Comparison of ENCODE assay signal across 8 mouse cellular contexts in the genomic region with DNA sequence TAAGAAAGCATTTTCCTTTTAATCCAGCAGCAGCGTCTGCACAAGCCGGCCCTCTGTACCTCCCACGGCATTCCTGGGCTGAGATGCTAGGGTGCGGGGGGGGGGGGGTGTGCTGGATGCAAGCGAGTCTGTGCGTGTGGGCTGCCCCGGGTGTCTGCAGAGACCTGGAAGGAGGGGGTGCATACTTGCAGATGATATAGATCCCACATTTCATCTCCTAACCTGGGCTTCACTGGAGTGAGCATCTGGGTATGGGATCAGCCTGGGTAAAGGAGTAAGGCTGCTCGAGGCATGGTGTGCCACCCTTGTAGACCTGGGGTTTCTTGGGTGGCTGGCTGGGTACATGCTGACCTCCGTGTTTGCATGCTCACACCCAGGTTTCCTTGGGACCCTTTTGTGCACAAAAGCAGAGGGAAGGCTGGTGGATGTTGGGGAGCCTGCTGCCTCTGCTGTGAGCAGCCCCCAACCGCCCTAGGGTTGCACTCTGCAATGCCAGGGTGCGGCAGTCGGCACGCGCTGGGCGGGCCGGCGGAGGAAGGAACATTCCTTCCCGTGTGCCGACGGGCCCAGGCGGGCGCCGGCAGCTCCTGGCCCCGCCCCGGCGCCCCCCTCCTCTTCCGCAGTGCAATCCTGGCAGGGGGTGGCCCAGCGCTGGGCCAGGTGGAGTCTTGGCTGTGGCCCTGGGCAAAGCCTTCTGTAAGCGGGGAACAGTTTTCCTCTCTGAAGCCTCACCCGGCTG. TPM values are rescaled to one million over a fixed set of nuclear protein-coding genes. Genes with fewer than 3 reads are reported as not detected.
DNase-seq lines count a peak whose midpoint lies in the region; ATAC-seq and TF ChIP-seq lines count a peak whose summit lies in the region.

No protein-coding gene starts in this region.

- CTCF ChIA-PET in Patski (lab: Charles Lee) = no interaction called here

- intact Hi-C loops in heart, postnatal 25 days (cut with DNase I) = no loop called here

- POLR2A ChIA-PET in Patski (lab: Charles Lee) = interaction anchor here (1.1 to 1.2 kb wide), 2 partner anchors 11 to 60 kb away, joined by 3 to 5 read pairs; no protein-coding TSS in a partner anchor

- H3K27me3 ChIP-seq in heart, embryonic 12.5 days (replicated peaks) = peaks cover 73% of the 10 kb centered on the region
- no peaks in the 10 kb centered on the region for H3K27me3 ChIP-seq in Patski
- no peaks in the 10 kb centered on the region for H3K27me3 ChIP-seq in forebrain, embryonic 15.5 days

- peaks cover 60% of the 10 kb centered on the region for H3K4me1 ChIP-seq in heart, embryonic 12.5 days (replicated peaks)
- H3K4me1 ChIP-seq in forebrain, embryonic 15.5 days = peaks cover 74% of the 10 kb centered on the region

- no peak for TF ChIP-seq CTCF in Patski (IDR thresholded peaks at IDR 0.05)

- H3K4me2 ChIP-seq in heart, embryonic 12.5 days = peak overlapping the region; percentile 83
- H3K4me2 ChIP-seq in forebrain, embryonic 15.5 days (replicated peaks) = peak overlapping the region; percentile 98

- peak overlapping the region; percentile 57 for H3K9ac ChIP-seq in heart, embryonic 12.5 days
- peak overlapping the region; percentile 44 for H3K9ac ChIP-seq in forebrain, embryonic 15.5 days (replicated peaks)

- peak overlapping the region; percentile 35 for H3K27ac ChIP-seq in heart, embryonic 12.5 days (ENCODE audit: poor library complexity, severe bottlenecking)
- peak overlapping the region; percentile 93 for H3K27ac ChIP-seq in forebrain, embryonic 15.5 days (replicated peaks)

- H3K4me3 ChIP-seq in heart, embryonic 12.5 days = peak overlapping the region; percentile 35
- peak overlapping the region; percentile 62 for H3K4me3 ChIP-seq in forebrain, embryonic 15.5 days

- 4% methylated on average over 29 of the region's 30 CpGs for WGBS in heart, embryonic 12.5 days
- 2% methylated on average over 30 of the region's 30 CpGs for WGBS in forebrain, embryonic 15.5 days

- peak; percentile 40 for ATAC-seq in heart, embryonic 12.5 days (ENCODE audit: insufficient number of reproducible peaks, low FRiP score)
- peak; percentile 24 for ATAC-seq in Patski
- ATAC-seq in forebrain, embryonic 15.5 days (replicated peaks) = no peak

- no peaks in the 10 kb centered on the region for H3K36me3 ChIP-seq in heart, embryonic 12.5 days
- no peaks in the 10 kb centered on the region for H3K36me3 ChIP-seq in forebrain, embryonic 15.5 days

- in situ Hi-C loops in Patski (cut with MboI; ENCODE audit: low pct_unique_long_range_greater_than_20kb) = no loop called here

- H3K9me3 ChIP-seq in heart, embryonic 12.5 days (replicated peaks) = no peaks in the 10 kb centered on the region
- H3K9me3 ChIP-seq in forebrain, embryonic 15.5 days = no peaks in the 10 kb centered on the region

- no peak for DNase-seq in heart, postnatal 25 days (ENCODE audit: low spot score)
- no peak for DNase-seq in Patski (ENCODE audit: low read depth, low spot score)
- peak; percentile 80 for DNase-seq in kidney, postnatal 10 days
- DNase-seq in lung, postnatal 36 days = peak; percentile 83
- peak; percentile 65 for DNase-seq in thymus, postnatal 14 days
- no peak for DNase-seq in left cerebral cortex, adult 11 months (ENCODE audit: low spot score)

RNA-seq across cellular contexts. Expression of a gene that starts 3.3 kb away (rescaled TPM):
- 2.9 and 4.3 TPM in 2 replicates for polyA plus RNA-seq in heart, embryonic 12.5 days (2016; fragmentation: Nextera tagmentation; extraction: Ambion mirVana)
- total RNA-seq in heart, postnatal 25 days (2021) = 10 to 100 TPM in 1 of 2 experiments, 1 to 10 TPM in 1; 7.3 to 10.8 TPM
- 56.0 TPM for polyA plus RNA-seq in Patski (2021)
- 25.7 and 28.8 TPM in 2 replicates for polyA plus RNA-seq in forebrain, embryonic 15.5 days (2015; fragmentation: Nextera tagmentation; extraction: Ambion mirVana)

RNA-seq across cellular contexts. Expression of a gene that starts 38.4 kb away (rescaled TPM):
- 36.3 and 38.0 TPM in 2 replicates for polyA plus RNA-seq in heart, embryonic 12.5 days (2016; fragmentation: Nextera tagmentation; extraction: Ambion mirVana)
- 10 to 100 TPM; 15.6 to 18.6 TPM for total RNA-seq in heart, postnatal 25 days (2021)
- polyA plus RNA-seq in Patski (2021) = 95.0 TPM
- 78.9 and 85.5 TPM in 2 replicates for polyA plus RNA-seq in forebrain, embryonic 15.5 days (2015; fragmentation: Nextera tagmentation; extraction: Ambion mirVana)

RNA-seq across cellular contexts. Expression of a gene that starts 45.6 kb away (rescaled TPM):
- 0.31 TPM in 1 of 2 replicates, not detected in the other for polyA plus RNA-seq in heart, embryonic 12.5 days (2016; fragmentation: Nextera tagmentation; extraction: Ambion mirVana)
- not detected for total RNA-seq in heart, postnatal 25 days (2021)
- polyA plus RNA-seq in Patski (2021) = 1.4 TPM
- polyA plus RNA-seq in forebrain, embryonic 15.5 days (2015; fragmentation: Nextera tagmentation; extraction: Ambion mirVana) = 0.33 TPM in 1 of 2 replicates, not detected in the other

Comparison
In these comparisons a context has a peak if more than half of its experiments do, and no peak if none do; other contexts are left out.
1. DNase-seq: peak in kidney, postnatal 10 days (single experiment), lung, postnatal 36 days (single experiment) and thymus, postnatal 14 days (single experiment); none in heart, postnatal 25 days (single experiment), Patski (single experiment) and left cerebral cortex, adult 11 months (single experiment).